Mouse (Mus musculus) embryonic facial prominence, embryonic 10.5 days (tissue): ENCODE measurements at regions not wholly inside any gene's neighbourhood (a gene's known extent, or its start where the extent isn't known, plus 50 kb on each side); places are given as distances from the start of the nearest gene placed in this dataset.

Experiments used
- DNase-seq: peaks from one replicate; pipeline ENCODE4 v3.0.0-alpha.2; 2017; ENCODE audit warnings: low spot score
- H3K27ac ChIP-seq: fragments of 300-500 bp; sonication (generic); replicated peaks from 2 replicates; pipeline ENCODE4 v1.5.1; 2016; ENCODE audit warnings: mild to moderate bottlenecking
- H3K27me3 ChIP-seq: fragments of 300-500 bp; sonication (generic); replicated peaks from 2 replicates; pipeline ENCODE4 v1.6.1; 2016; ENCODE audit warnings: low read depth, mild to moderate bottlenecking; ENCODE audit not compliant: poor library complexity, severe bottlenecking
- H3K36me3 ChIP-seq: fragments of 300-500 bp; sonication (generic); replicated peaks from 2 replicates; pipeline ENCODE4 v1.6.1; 2016; ENCODE audit warnings: mild to moderate bottlenecking, moderate library complexity
- H3K4me1 ChIP-seq: fragments of 300-500 bp; sonication (generic); 2 replicates; pipeline ENCODE4 v1.6.1; 2016
- H3K4me3 ChIP-seq: fragments of 300-500 bp; sonication (generic); 2 replicates; pipeline ENCODE4 v1.5.1; 2016; ENCODE audit warnings: mild to moderate bottlenecking, moderate library complexity
- H3K9me3 ChIP-seq: fragments of 300-500 bp; sonication (generic); 2 replicates; pipeline ENCODE4 v1.6.1; 2016; ENCODE audit warnings: mild to moderate bottlenecking
- WGBS: fragments of 180-500 bp; shearing (Covaris S2); methylation state at CpG from one replicate; pipeline ENCODE4 v1.1.7; 2016; 5-methylcytosine and 5-hydroxymethylcytosine counted together

- WGBS = 91% methylated on average over 9 of the region's 9 CpGs
- Histone ChIP-seq H3K27me3 (no peaks in the 10 kb centered on the region), H3K4me3 (no peak overlapping the region), H3K9me3 (no peaks in the 10 kb centered on the region), H3K27ac (no peak overlapping the region), H3K36me3 (no peaks in the 10 kb centered on the region), H3K4me1 (peaks cover 4% of the 10 kb centered on the region; the same call in 1 of the 2 replicates)
- no peak for DNase-seq
These were observed 315.6 kb upstream of the Hs6st1 start for GRCm38 (mm10) chr1:35752636-35753035.

- no peak for DNase-seq
These were observed 314.0 kb upstream of the Hs6st1 start for GRCm38 (mm10) chr1:35754170-35754569.

GRCm38 (mm10) chr1:35759010-35759409, 309.2 kb upstream of the Hs6st1 start:
- Histone ChIP-seq H3K4me3 (no peak overlapping the region), H3K27ac (no peak overlapping the region), H3K4me1 (no peaks in the 10 kb centered on the region), H3K36me3 (no peaks in the 10 kb centered on the region), H3K9me3 (no peaks in the 10 kb centered on the region), H3K27me3 (no peaks in the 10 kb centered on the region)
- no peak for DNase-seq
- 82% methylated on average over 12 of the region's 12 CpGs for WGBS

More at GRCm38 (mm10) chr1:35754170-35754569, 314.0 kb upstream of the Hs6st1 start:
- H3K27me3 ChIP-seq = no peaks in the 10 kb centered on the region
- peaks cover 4% of the 10 kb centered on the region; the same call in 1 of the 2 replicates for H3K4me1 ChIP-seq
- no peak overlapping the region for H3K4me3 ChIP-seq
- H3K27ac ChIP-seq = no peak overlapping the region
- no peaks in the 10 kb centered on the region for H3K9me3 ChIP-seq
- H3K36me3 ChIP-seq = no peaks in the 10 kb centered on the region
- WGBS = 83% methylated on average over 11 of the region's 11 CpGs

- no peaks in the 10 kb centered on the region for H3K36me3 ChIP-seq
- H3K9me3 ChIP-seq = no peaks in the 10 kb centered on the region
- WGBS = 85% methylated on average over 4 of the region's 4 CpGs
- no peak overlapping the region for H3K27ac ChIP-seq
- no peak for DNase-seq
- no peaks in the 10 kb centered on the region for H3K4me1 ChIP-seq
- H3K27me3 ChIP-seq = no peaks in the 10 kb centered on the region
- no peak overlapping the region for H3K4me3 ChIP-seq
These were observed 308.6 kb upstream of the Hs6st1 start for GRCm38 (mm10) chr1:35759600-35759999.

- H3K4me3 ChIP-seq = no peak overlapping the region
- no peaks in the 10 kb centered on the region for H3K4me1 ChIP-seq
- no peaks in the 10 kb centered on the region for H3K27me3 ChIP-seq
- 91% methylated on average over 9 of the region's 9 CpGs for WGBS
- H3K9me3 ChIP-seq = no peaks in the 10 kb centered on the region
- H3K27ac ChIP-seq = no peak overlapping the region
- no peaks in the 10 kb centered on the region for H3K36me3 ChIP-seq
- no peak for DNase-seq
These were observed 305.1 kb upstream of the Hs6st1 start for GRCm38 (mm10) chr1:35763051-35763450.

- no peak for DNase-seq
- no peak overlapping the region for H3K4me3 ChIP-seq
- no peaks in the 10 kb centered on the region for H3K27me3 ChIP-seq
- H3K27ac ChIP-seq = no peak overlapping the region
- H3K4me1 ChIP-seq = no peaks in the 10 kb centered on the region
- no peaks in the 10 kb centered on the region for H3K36me3 ChIP-seq
- no peaks in the 10 kb centered on the region for H3K9me3 ChIP-seq
- 83% methylated on average over 10 of the region's 10 CpGs for WGBS
These were observed 304.7 kb upstream of the Hs6st1 start for GRCm38 (mm10) chr1:35763456-35763855.

GRCm38 (mm10) chr1:35764068-35764467, 304.1 kb upstream of the Hs6st1 start:
- Histone ChIP-seq H3K4me3 (no peak overlapping the region), H3K27ac (no peak overlapping the region), H3K27me3 (no peaks in the 10 kb centered on the region), H3K4me1 (no peaks in the 10 kb centered on the region), H3K36me3 (no peaks in the 10 kb centered on the region), H3K9me3 (no peaks in the 10 kb centered on the region)
- DNase-seq = no peak
- 83% methylated on average over 1 of the region's 1 CpGs for WGBS

- H3K4me1 ChIP-seq = no peaks in the 10 kb centered on the region
- no peak for DNase-seq
- H3K27ac ChIP-seq = no peak overlapping the region
- no peaks in the 10 kb centered on the region for H3K9me3 ChIP-seq
- WGBS = 86% methylated on average over 4 of the region's 4 CpGs
- no peaks in the 10 kb centered on the region for H3K36me3 ChIP-seq
- no peaks in the 10 kb centered on the region for H3K27me3 ChIP-seq
- no peak overlapping the region for H3K4me3 ChIP-seq
These were observed 302.5 kb upstream of the Hs6st1 start for GRCm38 (mm10) chr1:35765692-35766091.

- no peak for DNase-seq
- H3K27ac ChIP-seq = no peak overlapping the region
- H3K4me3 ChIP-seq = no peak overlapping the region
- 92% methylated on average over 5 of the region's 5 CpGs for WGBS
- no peaks in the 10 kb centered on the region for H3K27me3 ChIP-seq
- no peaks in the 10 kb centered on the region for H3K36me3 ChIP-seq
- no peaks in the 10 kb centered on the region for H3K4me1 ChIP-seq
- no peaks in the 10 kb centered on the region for H3K9me3 ChIP-seq
These were observed 301.9 kb upstream of the Hs6st1 start for GRCm38 (mm10) chr1:35766271-35766670.

- no peak for DNase-seq
- no peaks in the 10 kb centered on the region for H3K9me3 ChIP-seq
- WGBS = 88% methylated on average over 6 of the region's 6 CpGs
- no peak overlapping the region for H3K4me3 ChIP-seq
- no peak overlapping the region for H3K27ac ChIP-seq
- H3K4me1 ChIP-seq = no peaks in the 10 kb centered on the region
- H3K27me3 ChIP-seq = no peaks in the 10 kb centered on the region
- H3K36me3 ChIP-seq = no peaks in the 10 kb centered on the region
These were observed 295.6 kb upstream of the Hs6st1 start for GRCm38 (mm10) chr1:35772567-35772966.

- DNase-seq = no peak
- no peaks in the 10 kb centered on the region for H3K36me3 ChIP-seq
- 92% methylated on average over 2 of the region's 2 CpGs for WGBS
These were observed 293.6 kb upstream of the Hs6st1 start for GRCm38 (mm10) chr1:35774566-35774965.

GRCm38 (mm10) chr1:35782668-35783067, 285.5 kb upstream of the Hs6st1 start:
- Histone ChIP-seq H3K4me1 (no peaks in the 10 kb centered on the region), H3K27ac (no peak overlapping the region), H3K9me3 (no peaks in the 10 kb centered on the region), H3K4me3 (no peak overlapping the region), H3K36me3 (no peaks in the 10 kb centered on the region), H3K27me3 (no peaks in the 10 kb centered on the region)
- no peak for DNase-seq
- 77% methylated on average over 2 of the region's 2 CpGs for WGBS

More at GRCm38 (mm10) chr1:35774566-35774965, 293.6 kb upstream of the Hs6st1 start:
- Histone ChIP-seq H3K27ac (no peak overlapping the region), H3K9me3 (no peaks in the 10 kb centered on the region), H3K4me3 (no peak overlapping the region), H3K4me1 (no peaks in the 10 kb centered on the region), H3K27me3 (no peaks in the 10 kb centered on the region)

- WGBS = 80% methylated on average over 6 of the region's 6 CpGs
- no peak overlapping the region for H3K4me3 ChIP-seq
These were observed 284.8 kb upstream of the Hs6st1 start for GRCm38 (mm10) chr1:35783427-35783826.

GRCm38 (mm10) chr1:35786241-35786640, 282.0 kb upstream of the Hs6st1 start:
- Histone ChIP-seq H3K9me3 (no peaks in the 10 kb centered on the region), H3K4me3 (no peak overlapping the region), H3K27me3 (no peaks in the 10 kb centered on the region), H3K4me1 (no peaks in the 10 kb centered on the region), H3K27ac (no peak overlapping the region), H3K36me3 (no peaks in the 10 kb centered on the region)
- DNase-seq = no peak
- WGBS = 92% methylated on average over 4 of the region's 4 CpGs

More at GRCm38 (mm10) chr1:35783427-35783826, 284.8 kb upstream of the Hs6st1 start:
- H3K9me3 ChIP-seq = no peaks in the 10 kb centered on the region
- H3K27ac ChIP-seq = no peak overlapping the region
- DNase-seq = no peak
- no peaks in the 10 kb centered on the region for H3K36me3 ChIP-seq
- H3K4me1 ChIP-seq = no peaks in the 10 kb centered on the region
- no peaks in the 10 kb centered on the region for H3K27me3 ChIP-seq
